Mouse (Mus musculus): Measurements from ENCODE around the gene Pdlim7. TPM values are rescaled to one million over a fixed set of nuclear protein-coding genes. Genes with fewer than 3 reads are reported as not detected.

Pdlim7 gene
- polyA plus RNA-seq, 1 experiment = 89.6 TPM

DNA sequence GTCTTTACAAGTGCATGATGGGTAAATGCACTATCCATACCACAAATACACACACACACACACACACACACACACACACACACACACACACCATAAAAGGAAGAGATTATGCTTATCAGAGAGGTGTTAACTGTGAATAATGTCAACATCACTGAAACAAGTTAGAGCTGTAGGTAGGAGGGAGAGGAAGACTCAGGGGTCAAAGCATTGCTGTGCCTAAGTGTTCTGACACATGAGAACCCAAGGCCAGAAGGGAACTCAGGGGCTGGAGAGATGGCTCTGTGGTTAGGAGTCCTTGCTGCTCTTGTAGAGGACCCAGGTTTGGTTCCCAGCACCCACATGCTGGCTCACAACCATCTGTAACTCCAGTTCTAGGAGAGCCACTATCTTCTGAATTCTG, 33.5 kb downstream of the Pdlim7 start:
- Histone ChIP-seq H3K4me3 (replicated peaks; ENCODE audit: control insufficient read depth, low read depth, low read length) (no peak overlapping the region), H3K27ac (ENCODE audit: control insufficient read depth, insufficient read depth, low read depth, low read length, poor library complexity) (no peak overlapping the region), H3K4me1 (ENCODE audit: control insufficient read depth, insufficient read depth, low read length) (peaks cover 5% of the 10 kb centered on the region)
- TF ChIP-seq CTCF (IDR thresholded peaks at IDR 0.05; ENCODE audit: control insufficient read depth, insufficient read depth, low read length) (no peak), POLR2A (IDR thresholded peaks at IDR 0.05; ENCODE audit: borderline replicate concordance, control insufficient read depth, low read depth, low read length) (no peak)

DNA sequence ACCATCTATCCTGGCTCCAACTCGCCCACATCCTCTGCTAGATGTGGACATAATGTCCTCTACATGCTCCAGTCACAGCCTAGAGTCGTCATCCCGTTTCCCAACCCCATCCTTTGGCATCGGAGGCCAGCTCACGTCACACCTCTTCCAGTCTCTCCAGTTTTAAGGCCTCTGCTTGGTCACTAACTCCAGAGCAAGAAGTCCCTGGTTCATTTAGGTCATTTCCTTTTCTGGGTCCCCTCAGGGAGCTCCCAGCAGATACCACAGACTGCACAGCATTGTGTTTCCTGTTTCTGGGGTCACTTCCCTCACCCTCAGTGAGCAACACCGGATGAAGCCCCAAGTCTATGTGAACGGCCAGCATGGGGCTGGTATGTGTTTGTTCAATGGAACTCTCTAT, 34.5 kb downstream of the Pdlim7 start:
- 13% methylated on average over 7 of the region's 7 CpGs for WGBS
- peaks cover 5% of the 10 kb centered on the region for H3K4me1 ChIP-seq (ENCODE audit: control insufficient read depth, insufficient read depth, low read length)
- TF ChIP-seq POLR2A (IDR thresholded peaks at IDR 0.05; ENCODE audit: borderline replicate concordance, control insufficient read depth, low read depth, low read length) = no peak
- no peak for TF ChIP-seq CTCF (IDR thresholded peaks at IDR 0.05; ENCODE audit: control insufficient read depth, insufficient read depth, low read length)
- H3K27ac ChIP-seq (ENCODE audit: control insufficient read depth, insufficient read depth, low read depth, low read length, poor library complexity) = peak overlapping the region; percentile 1; the same call in 1 of the 2 replicates
- no peak overlapping the region for H3K4me3 ChIP-seq (replicated peaks; ENCODE audit: control insufficient read depth, low read depth, low read length)

- WGBS = 62% methylated on average over 5 of the region's 5 CpGs
- Histone ChIP-seq H3K27ac (ENCODE audit: control insufficient read depth, insufficient read depth, low read depth, low read length, poor library complexity) (no peak overlapping the region), H3K4me3 (replicated peaks; ENCODE audit: control insufficient read depth, low read depth, low read length) (no peak overlapping the region), H3K4me1 (ENCODE audit: control insufficient read depth, insufficient read depth, low read length) (peaks cover 5% of the 10 kb centered on the region)
- TF ChIP-seq POLR2A (IDR thresholded peaks at IDR 0.05; ENCODE audit: borderline replicate concordance, control insufficient read depth, low read depth, low read length) (no peak), CTCF (IDR thresholded peaks at IDR 0.05; ENCODE audit: control insufficient read depth, insufficient read depth, low read length) (peak; percentile 49; the same call in 1 of the 2 replicates)
These were observed 35.4 kb downstream of the Pdlim7 start for GRCm38 (mm10) chr13:55478036-55478435.

GRCm38 (mm10) chr13:55477492-55477891, 36.0 kb downstream of the Pdlim7 start:
- WGBS = 70% methylated on average over 16 of the region's 16 CpGs
- TF ChIP-seq POLR2A (IDR thresholded peaks at IDR 0.05; ENCODE audit: borderline replicate concordance, control insufficient read depth, low read depth, low read length) = no peak
- no peak for TF ChIP-seq CTCF (IDR thresholded peaks at IDR 0.05; ENCODE audit: control insufficient read depth, insufficient read depth, low read length)
- H3K27ac ChIP-seq (ENCODE audit: control insufficient read depth, insufficient read depth, low read depth, low read length, poor library complexity) = no peak overlapping the region

DNA sequence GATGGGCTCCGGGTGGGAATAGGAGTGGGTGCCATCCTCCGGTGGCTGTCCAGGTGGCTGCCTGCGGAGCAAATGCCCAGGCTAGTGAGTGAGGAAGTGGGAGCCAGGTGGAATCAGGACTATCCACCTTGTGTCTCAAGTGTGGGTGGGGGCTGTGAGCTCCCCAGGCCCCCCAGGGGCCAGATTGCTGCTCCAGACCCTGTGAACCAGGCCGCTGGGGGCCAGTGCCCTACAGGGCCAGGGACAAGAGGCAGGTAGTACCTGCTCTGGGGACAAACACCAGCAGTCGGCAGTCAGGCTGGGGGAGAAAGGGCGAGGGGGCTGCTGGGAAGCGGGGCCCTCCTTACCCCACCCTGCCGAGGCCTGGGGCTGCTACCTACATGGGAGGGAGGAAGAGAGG, 37.2 kb downstream of the Pdlim7 start:
- 92% methylated on average over 8 of the region's 8 CpGs for WGBS

More at GRCm38 (mm10) chr13:55477492-55477891, 36.0 kb downstream of the Pdlim7 start:
- Histone ChIP-seq H3K4me1 (ENCODE audit: control insufficient read depth, insufficient read depth, low read length) (peaks cover 5% of the 10 kb centered on the region), H3K4me3 (replicated peaks; ENCODE audit: control insufficient read depth, low read depth, low read length) (no peak overlapping the region)

GRCm38 (mm10) chr13:55475750-55476149, 37.7 kb downstream of the Pdlim7 start:
- Histone ChIP-seq H3K27ac (ENCODE audit: control insufficient read depth, insufficient read depth, low read depth, low read length, poor library complexity) (no peak overlapping the region), H3K4me1 (ENCODE audit: control insufficient read depth, insufficient read depth, low read length) (peaks cover 5% of the 10 kb centered on the region), H3K4me3 (replicated peaks; ENCODE audit: control insufficient read depth, low read depth, low read length) (no peak overlapping the region)
- WGBS = 86% methylated on average over 5 of the region's 5 CpGs
- TF ChIP-seq POLR2A (IDR thresholded peaks at IDR 0.05; ENCODE audit: borderline replicate concordance, control insufficient read depth, low read depth, low read length) = no peak
- no peak for TF ChIP-seq CTCF (IDR thresholded peaks at IDR 0.05; ENCODE audit: control insufficient read depth, insufficient read depth, low read length)

More for the DNA sequence above, 37.2 kb downstream of the Pdlim7 start:
- H3K4me3 ChIP-seq (replicated peaks; ENCODE audit: control insufficient read depth, low read depth, low read length) = no peak overlapping the region
- TF ChIP-seq CTCF (IDR thresholded peaks at IDR 0.05; ENCODE audit: control insufficient read depth, insufficient read depth, low read length) = no peak
- no peak overlapping the region for H3K27ac ChIP-seq (ENCODE audit: control insufficient read depth, insufficient read depth, low read depth, low read length, poor library complexity)
- H3K4me1 ChIP-seq (ENCODE audit: control insufficient read depth, insufficient read depth, low read length) = peaks cover 5% of the 10 kb centered on the region

GRCm38 (mm10) chr13:55474621-55475069, 38.8 kb downstream of the Pdlim7 start:
- Histone ChIP-seq H3K27ac (ENCODE audit: control insufficient read depth, insufficient read depth, low read depth, low read length, poor library complexity) (no peak overlapping the region), H3K4me3 (replicated peaks; ENCODE audit: control insufficient read depth, low read depth, low read length) (no peak overlapping the region), H3K4me1 (ENCODE audit: control insufficient read depth, insufficient read depth, low read length) (peaks cover 5% of the 10 kb centered on the region)
- TF ChIP-seq POLR2A (IDR thresholded peaks at IDR 0.05; ENCODE audit: borderline replicate concordance, control insufficient read depth, low read depth, low read length) (no peak), CTCF (IDR thresholded peaks at IDR 0.05; ENCODE audit: control insufficient read depth, insufficient read depth, low read length) (no peak)
- 28% methylated on average over 5 of the region's 5 CpGs for WGBS

- WGBS = 47% methylated on average over 11 of the region's 11 CpGs
- no peak overlapping the region for H3K27ac ChIP-seq (ENCODE audit: control insufficient read depth, insufficient read depth, low read depth, low read length, poor library complexity)
- peaks cover 4% of the 10 kb centered on the region for H3K4me1 ChIP-seq (ENCODE audit: control insufficient read depth, insufficient read depth, low read length)
- peak; percentile 18; the same call in 1 of the 2 replicates for TF ChIP-seq CTCF (IDR thresholded peaks at IDR 0.05; ENCODE audit: control insufficient read depth, insufficient read depth, low read length)
- TF ChIP-seq POLR2A (IDR thresholded peaks at IDR 0.05; ENCODE audit: borderline replicate concordance, control insufficient read depth, low read depth, low read length) = no peak
- no peak overlapping the region for H3K4me3 ChIP-seq (replicated peaks; ENCODE audit: control insufficient read depth, low read depth, low read length)
These were observed 39.5 kb downstream of the Pdlim7 start for GRCm38 (mm10) chr13:55473961-55474360.

Measured in bone marrow, adult 2 months (tissue).